8 mouse cellular contexts compared by ENCODE assay signal in the genomic region with DNA sequence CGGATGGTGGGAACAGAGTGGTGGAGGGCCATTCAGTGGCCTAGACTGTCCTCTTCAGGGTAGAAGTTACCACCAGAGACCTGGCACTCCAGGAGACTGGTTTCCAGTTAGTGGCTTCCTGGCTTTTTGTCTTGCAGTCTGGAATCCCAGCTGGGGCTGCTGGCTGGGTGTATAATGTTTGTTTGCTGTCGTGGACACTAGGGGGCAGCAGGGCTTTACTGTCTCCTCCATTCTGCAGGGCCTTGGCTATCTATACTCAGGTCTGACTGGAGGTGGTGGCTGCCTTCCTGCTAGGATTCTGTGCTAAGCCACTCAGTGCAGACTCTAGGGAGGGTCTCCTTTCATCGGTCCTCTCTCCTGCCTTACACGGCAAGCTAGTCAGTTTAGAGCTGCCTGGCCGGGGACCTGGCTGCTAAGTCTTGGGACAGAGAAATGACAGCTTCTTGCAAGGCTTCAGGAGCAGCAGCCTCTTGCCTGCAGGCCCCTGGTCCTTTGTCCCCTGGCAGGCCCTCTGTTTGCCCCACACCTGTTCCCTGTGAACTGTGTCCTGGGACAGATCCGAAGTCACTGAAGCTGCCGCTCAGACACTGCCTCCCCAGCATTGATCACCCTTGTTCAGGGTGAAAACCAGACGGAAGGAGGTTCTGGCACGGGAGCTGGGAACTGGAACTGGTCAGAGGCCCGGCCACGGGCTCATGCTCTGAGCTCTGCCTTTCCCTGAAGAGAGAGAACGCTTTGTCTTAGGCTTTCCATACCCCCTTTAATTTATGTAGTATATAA. TPM values are rescaled to one million over a fixed set of nuclear protein-coding genes. Genes with fewer than 3 reads are reported as not detected.
DNase-seq lines count a peak whose midpoint lies in the region; ATAC-seq and TF ChIP-seq lines count a peak whose summit lies in the region.

No protein-coding gene starts in this region.

- ATAC-seq in Patski = peak; percentile 81

- peak; percentile 82 for TF ChIP-seq CTCF in Patski (IDR thresholded peaks at IDR 0.05)

- DNase-seq in 416B (ENCODE audit: low read depth) = peak; percentile 74
- DNase-seq in Patski (ENCODE audit: low read depth, low spot score) = no peak
- peak; percentile 84 to 90 for DNase-seq in cerebellum, postnatal 25 days
- DNase-seq in frontal cortex, postnatal 36 days (ENCODE audit: low spot score in 2 of 2) = peak; percentile 80 to 87
- DNase-seq in kidney, adult 18-20 months = peak; percentile 68
- peak; percentile 69 for DNase-seq in liver
- DNase-seq in neural tube, embryonic 10.5 days (ENCODE audit: extremely low spot score, low spot score) = peak; percentile 44
- peak; percentile 62 for DNase-seq in thymus, postnatal 0 days (ENCODE audit: low spot score)

- H3K27me3 ChIP-seq in Patski = no peaks in the 10 kb centered on the region

- POLR2A ChIA-PET in Patski (lab: Charles Lee) = interaction anchor here (1.0 kb wide), 1 partner anchor 89 kb away, joined by 3 read pairs; no protein-coding TSS in a partner anchor

- CTCF ChIA-PET in Patski (lab: Charles Lee) = interaction anchor here (0.6 to 1.7 kb wide), 9 partner anchors 8 to 86 kb away, joined by 3 to 15 read pairs (median 4); no protein-coding TSS in a partner anchor

- in situ Hi-C loops in Patski (cut with MboI; ENCODE audit: low pct_unique_long_range_greater_than_20kb) = no loop called here

RNA-seq across cellular contexts. Expression of gene Aacs, which starts 22.4 kb away (rescaled TPM):
- 49.4 TPM for polyA plus RNA-seq in Patski (2021)
- 31.3 and 32.7 TPM in 2 replicates for polyA plus RNA-seq in thymus, postnatal 0 days (2015; fragmentation: Nextera tagmentation; extraction: Ambion mirVana)

RNA-seq across cellular contexts. Expression of gene Tmem132b, which starts 33.6 kb away (rescaled TPM):
- polyA plus RNA-seq in Patski (2021) = not detected
- polyA plus RNA-seq in thymus, postnatal 0 days (2015; fragmentation: Nextera tagmentation; extraction: Ambion mirVana) = 0.04 TPM in 1 of 2 replicates, not detected in the other

RNA-seq across cellular contexts. Expression of gene Bri3bp, which starts 56.6 kb away (rescaled TPM):
- 83.7 TPM for polyA plus RNA-seq in Patski (2021)
- 37.3 and 42.5 TPM in 2 replicates for polyA plus RNA-seq in thymus, postnatal 0 days (2015; fragmentation: Nextera tagmentation; extraction: Ambion mirVana)
